Mouse (Mus musculus) gastrocnemius, postnatal 4 days (tissue): Measurements from ENCODE around the gene Zmat5. TPM values are rescaled to one million over a fixed set of nuclear protein-coding genes. Genes with fewer than 3 reads are reported as not detected.
A peak's percentile ranks its signal among the peaks of the same experiment; 100 is the strongest.

Experiments used
- DNase-seq, 2 experiments: peaks; one replicate each; pipeline ENCODE4 v3.0.0; 2021 to 2022; ENCODE audit warnings: low spot score in 2 of 2, mixed read lengths in 2 of 2
- long read RNA-seq, 2 experiments: library from polyadenylated mRNA; stranded (forward); transcript quantifications; one replicate each; pipeline ENCODE4 v2.0.0; 2021
- total RNA-seq, 2 experiments: library from RNA; stranded (reverse); gene quantifications; 2 replicates each; pipeline ENCODE4 v1.2.3; 2021

Gene Zmat5
- total RNA-seq = 10 to 100 TPM; 15.3 to 21.0 TPM
- long read RNA-seq, experiment 1, transcript Zmat5-201 (6 exons, 792 nt) = major isoform, 8 of 19 reads
- long read RNA-seq, experiment 1, partial matches to known transcripts = 2 of 19 reads
- long read RNA-seq, experiment 1, other reads (novel, unspliced or antisense) = 9 of 19 reads
- long read RNA-seq, experiment 2, transcript Zmat5-201 (6 exons, 792 nt) = major isoform, 5 of 18 reads
- long read RNA-seq, experiment 2, partial matches to known transcripts = 1 of 18 reads
- long read RNA-seq, experiment 2, other reads (novel, unspliced or antisense) = 12 of 18 reads

GRCm38 (mm10) chr11:4704072-4704964 is at the start of gene Zmat5, which contains the start of gene Uqcr10:
TSS of gene Zmat5 (plus strand) at chr11:4704678.
TSS of gene Uqcr10 (minus strand) at chr11:4704342.
- peak; percentile 82 to 94 for DNase-seq

- DNase-seq = no peak
Observed at GRCm38 (mm10) chr11:4659818-4660217, 44.7 kb upstream of the Zmat5 start.

- DNase-seq = no peak
Observed at GRCm38 (mm10) chr11:4660309-4661025, 44.0 kb upstream of the Zmat5 start.

GRCm38 (mm10) chr11:4661324-4661723 is 43.2 kb upstream of the Zmat5 start:
- DNase-seq = no peak

GRCm38 (mm10) chr11:4661871-4662495 is 42.5 kb upstream of the Zmat5 start:
- DNase-seq = no peak

- DNase-seq = no peak
Observed at GRCm38 (mm10) chr11:4662496-4662878, 42.0 kb upstream of the Zmat5 start.

- DNase-seq = no peak
Observed at GRCm38 (mm10) chr11:4671736-4672135, 32.7 kb upstream of the Zmat5 start.

- no peak for DNase-seq
Observed at GRCm38 (mm10) chr11:4674593-4674992, 29.9 kb upstream of the Zmat5 start.

- DNase-seq = no peak
Observed at GRCm38 (mm10) chr11:4675126-4675562, 29.3 kb upstream of the Zmat5 start.

GRCm38 (mm10) chr11:4675693-4676092 is 28.8 kb upstream of the Zmat5 start:
- DNase-seq = no peak

- DNase-seq = no peak
Observed at GRCm38 (mm10) chr11:4677250-4677872, 27.1 kb upstream of the Zmat5 start.

GRCm38 (mm10) chr11:4678700-4679440 is 25.6 kb upstream of the Zmat5 start:
- DNase-seq = no peak

GRCm38 (mm10) chr11:4679441-4679832 is 25.0 kb upstream of the Zmat5 start:
- no peak for DNase-seq

GRCm38 (mm10) chr11:4680126-4680525 is 24.4 kb upstream of the Zmat5 start:
- no peak for DNase-seq

- no peak for DNase-seq
Observed at GRCm38 (mm10) chr11:4683516-4683915, 21.0 kb upstream of the Zmat5 start.

GRCm38 (mm10) chr11:4684186-4684585 is 20.3 kb upstream of the Zmat5 start:
- no peak for DNase-seq

GRCm38 (mm10) chr11:4685071-4685470 is 19.4 kb upstream of the Zmat5 start:
- no peak for DNase-seq

GRCm38 (mm10) chr11:4685510-4685909 is 19.0 kb upstream of the Zmat5 start:
- no peak for DNase-seq

- no peak for DNase-seq
Observed at GRCm38 (mm10) chr11:4687027-4687426, 17.5 kb upstream of the Zmat5 start.

- DNase-seq = no peak
Observed at GRCm38 (mm10) chr11:4687874-4688273, 16.6 kb upstream of the Zmat5 start.
